Mouse (Mus musculus): ENCODE data around the gene Slc3a1.

GRCm38 (mm10) chr17:85098677-85099323, 70.6 kb downstream of the Slc3a1 start:
- TF ChIP-seq CTCF (IDR thresholded peaks at IDR 0.05; ENCODE audit: low read depth) (no peak), EP300 (IDR thresholded peaks at IDR 0.05; ENCODE audit: low read depth) (no peak)
